Mouse (Mus musculus) cerebellum, adult 11 months (tissue): ENCODE data around the gene Nck2.

Source experiments
- DNase-seq: peaks from one replicate; pipeline ENCODE4 v3.0.0; 2022

Gene Nck2

GRCm38 (mm10) chr1:43436554-43436953 lies 7.8 kb upstream of the Nck2 start:
- DNase-seq, result no peak

- no peak for DNase-seq
Measured at GRCm38 (mm10) chr1:43439261-43439660, 5.1 kb upstream of the Nck2 start.

- DNase-seq, result no peak
Measured at GRCm38 (mm10) chr1:43442568-43442967, 1.8 kb upstream of the Nck2 start.

GRCm38 (mm10) chr1:43445170-43446088 lies 1.1 kb downstream of the Nck2 start:
- peak; percentile 74 for DNase-seq

GRCm38 (mm10) chr1:43446089-43446533 lies 1.7 kb downstream of the Nck2 start:
- DNase-seq, result peak; percentile 58

GRCm38 (mm10) chr1:43446731-43447601 lies 2.6 kb downstream of the Nck2 start:
- peak; percentile 61 for DNase-seq

GRCm38 (mm10) chr1:43447602-43448287 lies 3.4 kb downstream of the Nck2 start:
- no peak for DNase-seq

- DNase-seq, result no peak
Measured at GRCm38 (mm10) chr1:43450811-43451210, 6.4 kb downstream of the Nck2 start.

GRCm38 (mm10) chr1:43453683-43454082 lies 9.3 kb downstream of the Nck2 start:
- DNase-seq, result no peak

- no peak for DNase-seq
Measured at GRCm38 (mm10) chr1:43454741-43455140, 10.4 kb downstream of the Nck2 start.

GRCm38 (mm10) chr1:43455196-43455595 lies 10.8 kb downstream of the Nck2 start:
- no peak for DNase-seq

GRCm38 (mm10) chr1:43457012-43457766 lies 12.8 kb downstream of the Nck2 start:
- no peak for DNase-seq

- DNase-seq, result no peak
Measured at GRCm38 (mm10) chr1:43460468-43460867, 16.1 kb downstream of the Nck2 start.

GRCm38 (mm10) chr1:43462666-43463065 lies 18.3 kb downstream of the Nck2 start:
- no peak for DNase-seq

- no peak for DNase-seq
Measured at GRCm38 (mm10) chr1:43463941-43464682, 19.7 kb downstream of the Nck2 start.

- no peak for DNase-seq
Measured at GRCm38 (mm10) chr1:43464976-43465375, 20.6 kb downstream of the Nck2 start.

- DNase-seq, result no peak
Measured at GRCm38 (mm10) chr1:43465957-43466624, 21.7 kb downstream of the Nck2 start.

GRCm38 (mm10) chr1:43467656-43468055 lies 23.3 kb downstream of the Nck2 start:
- DNase-seq, result peak; percentile 60

GRCm38 (mm10) chr1:43468207-43468606 lies 23.8 kb downstream of the Nck2 start:
- DNase-seq, result no peak

- no peak for DNase-seq
Measured at GRCm38 (mm10) chr1:43468978-43469377, 24.6 kb downstream of the Nck2 start.
